9 mouse cellular contexts compared by ENCODE assay signal in genomic region chr8:94773700-94774171, GRCm38 (mm10). TPM values are rescaled to one million over a fixed set of nuclear protein-coding genes. Genes with fewer than 3 reads are reported as not detected.
A peak's percentile ranks its signal among the peaks of the same experiment; 100 is the strongest.
DNase-seq lines count a peak whose midpoint lies in the region; ATAC-seq and TF ChIP-seq lines count a peak whose summit lies in the region.
"Had no signal": no experiment of that assay in that cellular context is flagged by ENCODE, and none has a peak within 500 bp of the region (broad histone marks: within the 10 kb centered on the region; RNA-seq: fewer than 3 reads in every experiment).

No protein-coding gene starts in this region.

- no peak; the same call in 1 of the 2 replicates for ATAC-seq in cerebellum, adult (ENCODE audit: insufficient number of reproducible peaks, low FRiP score, low TSS enrichment)
- no peak for ATAC-seq in embryonic facial prominence, embryonic 13.5 days (ENCODE audit: insufficient number of reproducible peaks, insufficient read depth, low FRiP score, low TSS enrichment, low read depth)
- ATAC-seq in midbrain, postnatal 0 days (ENCODE audit: low FRiP score) = peak; percentile 29

- no peaks in the 10 kb centered on the region for H3K27me3 ChIP-seq in cerebellum, adult 2 months (ENCODE audit: control insufficient read depth, insufficient read depth, low read length)
- peaks cover 56% of the 10 kb centered on the region for H3K27me3 ChIP-seq in embryonic facial prominence, embryonic 13.5 days
- H3K27me3 ChIP-seq in midbrain, postnatal 0 days (ENCODE audit: insufficient read depth, low read length) = 0 out of 2 replicates have a peak, but pooled peaks cover 3% of the 10 kb centered on the region

- H3K9me3 ChIP-seq in embryonic facial prominence, embryonic 13.5 days = no peaks in the 10 kb centered on the region
- H3K9me3 ChIP-seq in midbrain, postnatal 0 days (ENCODE audit: low read length) = no peaks in the 10 kb centered on the region
- H3K9me3 ChIP-seq: heart, embryonic 15.5 days had no signal

- WGBS in cerebellum, adult 2 months = 68% methylated on average over 12 of the region's 12 CpGs
- WGBS in embryonic facial prominence, embryonic 13.5 days = 15% methylated on average over 12 of the region's 12 CpGs
- WGBS in midbrain, postnatal 0 days = 10% methylated on average over 12 of the region's 12 CpGs

- DNase-seq in cerebellum, adult 2 months = peak; percentile 48 to 54
- DNase-seq in layer of hippocampus, adult 2 months (ENCODE audit: low spot score in 2 of 2) = peak; percentile 73 to 85
- peak; percentile 42 for DNase-seq in midbrain, postnatal 0 days (ENCODE audit: low spot score)
- no peak for DNase-seq in adrenal gland, postnatal 25 days
- DNase-seq in ovary, postnatal 10 days (ENCODE audit: low spot score) = no peak
- no peak for DNase-seq in c-Kit-positive CD71-positive TER-119-positive erythroid progenitor cells, embryonic 14.5 days (ENCODE audit: low spot score)

- H3K4me3 ChIP-seq in cerebellum, adult 2 months (replicated peaks; ENCODE audit: insufficient read depth, low read depth, low read length) = peak overlapping the region; percentile 71
- H3K4me3 ChIP-seq in embryonic facial prominence, embryonic 13.5 days = no peak overlapping the region
- H3K4me3 ChIP-seq in layer of hippocampus, adult 2 months = peak overlapping the region; percentile 74
- peak overlapping the region; percentile 61 for H3K4me3 ChIP-seq in midbrain, postnatal 0 days (ENCODE audit: low read depth, low read length)

- 0 out of 2 replicates have a peak, but pooled peaks cover 2% of the 10 kb centered on the region for H3K4me1 ChIP-seq in cerebellum, adult 2 months (ENCODE audit: control insufficient read depth, insufficient read depth, low read length)
- peaks cover 43% of the 10 kb centered on the region for H3K4me1 ChIP-seq in embryonic facial prominence, embryonic 13.5 days
- H3K4me1 ChIP-seq in midbrain, postnatal 0 days (ENCODE audit: insufficient read depth, low read length) = peaks cover 13% of the 10 kb centered on the region; the same call in 1 of the 2 replicates

- TF ChIP-seq POLR2A in cerebellum, adult 2 months (IDR thresholded peaks at IDR 0.05; ENCODE audit: borderline replicate concordance, insufficient read depth, low read length) = 0 out of 2 replicates have a peak, but pooled peaks have one; percentile 14

- H3K9ac ChIP-seq in embryonic facial prominence, embryonic 13.5 days = no peak overlapping the region
- H3K9ac ChIP-seq in midbrain, postnatal 0 days (replicated peaks; ENCODE audit: low read length, poor library complexity, severe bottlenecking) = peak overlapping the region; percentile 88
- H3K9ac ChIP-seq: heart, embryonic 15.5 days had no signal

- no peaks in the 10 kb centered on the region for H3K36me3 ChIP-seq in embryonic facial prominence, embryonic 13.5 days
- H3K36me3 ChIP-seq in midbrain, postnatal 0 days (ENCODE audit: insufficient read depth, low read length) = no peaks in the 10 kb centered on the region
- H3K36me3 ChIP-seq: heart, embryonic 15.5 days had no signal

- no peak for TF ChIP-seq CTCF in cerebellum, adult 2 months (IDR thresholded peaks at IDR 0.05; ENCODE audit: borderline replicate concordance, insufficient read depth, low read depth, low read length)
- no peak for TF ChIP-seq CTCF in layer of hippocampus, adult 2 months (conservative IDR thresholded peaks at IDR 0.05)
- no peak for TF ChIP-seq CTCF in midbrain, postnatal 0 days (IDR thresholded peaks at IDR 0.05)

- peak overlapping the region; percentile 92 for H3K4me2 ChIP-seq in embryonic facial prominence, embryonic 13.5 days
- peak overlapping the region; percentile 81 for H3K4me2 ChIP-seq in midbrain, postnatal 0 days (ENCODE audit: low read depth, low read length, poor library complexity, severe bottlenecking)

- peak overlapping the region; percentile 82 for H3K27ac ChIP-seq in cerebellum, adult 2 months (ENCODE audit: insufficient read depth, low read length)
- 0 out of 2 replicates have a peak overlapping the region, but pooled peaks have one; percentile 7 for H3K27ac ChIP-seq in embryonic facial prominence, embryonic 13.5 days
- peak overlapping the region; percentile 99 for H3K27ac ChIP-seq in layer of hippocampus, adult 2 months
- H3K27ac ChIP-seq in midbrain, postnatal 0 days (ENCODE audit: low read depth, low read length) = peak overlapping the region; percentile 73; the same call in 1 of the 2 replicates
- H3K27ac ChIP-seq: heart, embryonic 15.5 days had no signal

RNA-seq across cellular contexts. Expression of gene Cx3cl1, which starts 1.9 kb away (rescaled TPM):
- 102 and 103 TPM in 2 replicates for polyA plus RNA-seq in cerebellum, adult 2 months (2012; rRNA removed)
- polyA plus RNA-seq in embryonic facial prominence, embryonic 13.5 days (2015; fragmentation: Nextera tagmentation; extraction: Ambion mirVana) = 7.8 and 9.8 TPM in 2 replicates
- 100 to 1,000 TPM; 396 to 397 TPM for total RNA-seq in layer of hippocampus, adult 2 months (2021)
- total RNA-seq in midbrain, postnatal 0 days (2014; rRNA removed) = 82.0 and 111 TPM in 2 replicates
- 105 and 110 TPM in 2 replicates for polyA plus RNA-seq in midbrain, postnatal 0 days (2015; fragmentation: Nextera tagmentation; extraction: Ambion mirVana)
- 23.0 and 25.2 TPM in 2 replicates for total RNA-seq in adrenal gland, postnatal 25 days (2021)

RNA-seq across cellular contexts. Expression of gene Ccl22, which starts 28.3 kb away (rescaled TPM):
- polyA plus RNA-seq in cerebellum, adult 2 months (2012; rRNA removed) = 0.16 and 0.21 TPM in 2 replicates
- polyA plus RNA-seq in embryonic facial prominence, embryonic 13.5 days (2015; fragmentation: Nextera tagmentation; extraction: Ambion mirVana) = not detected in 2 replicates
- under 1 TPM in 1 of 2 experiments, not detected in 1; 0.37 TPM for total RNA-seq in layer of hippocampus, adult 2 months (2021)
- not detected in 2 replicates for total RNA-seq in midbrain, postnatal 0 days (2014; rRNA removed)
- not detected in 2 replicates for polyA plus RNA-seq in midbrain, postnatal 0 days (2015; fragmentation: Nextera tagmentation; extraction: Ambion mirVana)
- total RNA-seq in adrenal gland, postnatal 25 days (2021) = not detected in 2 replicates
- polyA plus RNA-seq: heart, embryonic 15.5 days had no signal

RNA-seq across cellular contexts. Expression of gene Ccl17, which starts 36.5 kb away (rescaled TPM):
- 0.36 and 1.1 TPM in 2 replicates for polyA plus RNA-seq in cerebellum, adult 2 months (2012; rRNA removed)
- polyA plus RNA-seq in embryonic facial prominence, embryonic 13.5 days (2015; fragmentation: Nextera tagmentation; extraction: Ambion mirVana) = not detected in 2 replicates
- 1 to 10 TPM; 3.4 to 6.0 TPM for total RNA-seq in layer of hippocampus, adult 2 months (2021)
- 8.5 TPM in 1 of 2 replicates, not detected in the other for total RNA-seq in midbrain, postnatal 0 days (2014; rRNA removed)
- polyA plus RNA-seq in midbrain, postnatal 0 days (2015; fragmentation: Nextera tagmentation; extraction: Ambion mirVana) = 4.4 and 4.7 TPM in 2 replicates
- 0.70 TPM in 1 of 2 replicates, not detected in the other for total RNA-seq in adrenal gland, postnatal 25 days (2021)

Comparison
In these comparisons a context has a peak if more than half of its experiments do, and no peak if none do; other contexts are left out.
1. DNase-seq: peak in cerebellum, adult 2 months (2 of 2), layer of hippocampus, adult 2 months (2 of 2) and midbrain, postnatal 0 days (single experiment); none in adrenal gland, postnatal 25 days (single experiment), ovary, postnatal 10 days (single experiment) and c-Kit-positive CD71-positive TER-119-positive erythroid progenitor cells, embryonic 14.5 days (single experiment).
2. H3K27ac ChIP-seq: peak in every context shown above with its lines; median percentile 99 in layer of hippocampus, adult 2 months; 82 in cerebellum, adult 2 months; 73 in midbrain, postnatal 0 days; 7 in embryonic facial prominence, embryonic 13.5 days.